Mouse (Mus musculus) gastrocnemius, postnatal 4 days (tissue): Measurements from ENCODE around the gene Col5a2. TPM values are rescaled to one million over a fixed set of nuclear protein-coding genes. Genes with fewer than 3 reads are reported as not detected.
A peak's percentile ranks its signal among the peaks of the same experiment; 100 is the strongest.
"Not testable (repeated sequence)": the region's sequence is repeated elsewhere in the genome, so short reads cannot be mapped to it uniquely, and the experiment has no call there.

ENCODE experiments used
- DNase-seq, 2 experiments: peaks; one replicate each; pipeline ENCODE4 v3.0.0; 2021 to 2022; ENCODE audit warnings: low spot score in 2 of 2, mixed read lengths in 2 of 2
- long read RNA-seq, 2 experiments: library from polyadenylated mRNA; stranded (forward); transcript quantifications; one replicate each; pipeline ENCODE4 v2.0.0; 2021
- total RNA-seq, 2 experiments: library from RNA; stranded (reverse); gene quantifications; 2 replicates each; pipeline ENCODE4 v1.2.3; 2021

The Col5a2 gene
- 100 to 1,000 TPM; 369 to 375 TPM for total RNA-seq
- long read RNA-seq, experiment 1, full-length matches to known transcripts: 72 of 296 reads
- long read RNA-seq, experiment 1, partial matches to known transcripts: 211 of 296 reads
- long read RNA-seq, experiment 1, other reads (novel, unspliced or antisense): 13 of 296 reads
- long read RNA-seq, experiment 2, full-length matches to known transcripts: 141 of 406 reads
- long read RNA-seq, experiment 2, partial matches to known transcripts: 244 of 406 reads
- long read RNA-seq, experiment 2, other reads (novel, unspliced or antisense): 21 of 406 reads

DNA sequence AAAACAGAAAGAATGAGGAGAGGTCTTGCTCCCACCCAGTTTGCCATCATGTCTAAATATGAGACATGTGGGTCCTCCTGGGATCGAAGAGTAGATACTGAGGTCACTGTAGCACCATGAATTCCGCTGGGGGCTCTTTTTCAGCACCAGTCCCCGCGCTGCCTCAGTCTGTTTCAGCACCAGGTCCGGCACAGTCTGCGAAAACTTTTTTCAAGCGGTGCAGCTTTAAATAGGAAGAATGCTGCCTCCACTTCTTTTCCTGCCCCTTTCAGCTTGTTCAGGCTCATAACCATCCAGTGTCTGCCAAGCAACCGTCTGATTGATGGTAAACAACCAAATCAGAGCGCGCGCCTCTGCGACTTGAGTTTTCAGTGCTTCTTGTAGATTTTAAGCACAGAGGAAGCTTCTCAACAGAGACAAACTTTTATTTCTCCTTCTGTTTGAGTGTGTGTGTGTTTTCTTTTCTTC is at the start of gene Col5a2:
Gene Col5a2, minus strand, starts transcription at position 418 of the 468 bp plus-strand sequence.
- DNase-seq: peak; percentile 50 to 66

DNA sequence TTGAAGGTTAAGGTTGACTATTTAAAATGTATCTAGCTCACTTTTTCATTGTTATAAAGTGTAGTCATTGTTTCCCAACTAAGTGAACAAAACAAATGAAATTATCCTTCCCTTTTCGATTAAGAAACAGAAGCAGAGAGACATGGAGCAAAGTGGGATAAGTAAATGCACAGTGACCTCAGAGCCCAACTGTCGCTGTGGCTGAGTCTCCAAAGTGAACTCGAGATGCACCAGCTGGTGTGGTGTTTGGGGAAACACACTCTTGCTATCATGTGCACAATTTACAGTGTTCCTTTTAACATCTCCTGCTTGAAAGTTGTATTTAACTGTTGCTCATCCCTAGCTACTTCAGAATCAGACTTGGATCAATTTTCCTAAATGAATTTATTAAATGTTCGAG is 47.4 kb upstream of the Col5a2 start:
- DNase-seq: no peak

GRCm38 (mm10) chr1:45541888-45542287 is 38.8 kb upstream of the Col5a2 start:
- peak in 1 of 2 experiments; percentile 22 for DNase-seq

DNA sequence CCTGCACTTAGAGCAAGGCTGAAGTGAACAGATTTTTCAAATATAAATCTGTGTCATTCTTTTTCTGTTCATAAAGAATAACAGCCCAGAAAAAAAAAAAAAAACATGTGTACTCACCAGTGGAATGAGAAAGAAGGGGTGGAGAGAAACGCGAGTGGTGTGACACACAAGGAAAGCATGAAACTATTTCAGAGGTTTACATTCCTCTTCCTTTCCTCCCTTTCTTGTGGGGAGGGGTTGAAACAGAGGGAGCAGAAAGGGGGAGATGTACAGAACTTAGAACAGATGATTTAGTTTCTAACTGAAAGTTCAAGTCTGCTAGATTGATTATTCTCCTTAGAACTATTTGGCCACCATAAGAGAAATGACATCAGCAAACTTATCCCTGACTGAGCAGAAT is 38.1 kb upstream of the Col5a2 start:
- DNase-seq: no peak

- DNase-seq: no peak
These were observed 28.4 kb upstream of the Col5a2 start for GRCm38 (mm10) chr1:45531486-45531885.

DNA sequence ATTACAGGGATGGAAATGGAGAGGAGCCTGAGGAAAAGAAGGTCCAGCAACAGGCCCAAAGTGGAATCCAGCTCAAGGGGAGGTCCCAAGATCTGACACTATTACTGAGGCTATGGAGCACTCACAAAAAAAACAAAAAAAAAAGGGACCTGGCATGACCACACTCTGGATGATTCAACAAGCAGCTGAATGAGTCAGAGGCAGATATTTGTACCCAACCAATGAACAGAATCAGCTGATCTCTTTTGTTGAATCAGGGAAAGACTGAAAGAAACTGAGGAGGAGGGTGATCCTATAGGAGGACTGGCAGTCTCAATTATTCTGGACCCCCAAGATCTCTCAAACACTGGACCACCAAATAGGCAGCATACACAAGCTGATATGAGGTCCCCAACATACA is 24.4 kb upstream of the Col5a2 start:
- DNase-seq: not testable (repeated sequence)

DNA sequence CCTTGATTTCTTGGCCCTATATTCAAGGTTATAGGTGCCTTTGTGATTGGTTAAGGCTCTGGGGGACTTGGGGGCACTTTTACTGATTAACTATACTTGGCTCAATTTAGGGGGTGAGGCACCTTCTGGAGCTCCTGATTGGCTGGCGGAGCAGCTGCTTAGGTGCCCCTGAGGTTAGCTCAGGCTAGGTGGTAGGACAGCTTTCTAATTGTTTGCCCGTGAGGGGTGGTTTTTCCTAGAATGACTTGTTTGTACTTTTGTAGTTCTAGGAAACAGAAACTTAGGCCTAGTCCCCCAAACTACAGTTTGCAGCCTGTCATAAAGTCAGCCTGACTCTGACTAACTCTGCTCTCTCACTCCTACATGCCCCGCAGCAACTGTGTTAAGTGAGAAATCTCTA is 20.5 kb upstream of the Col5a2 start:
- no peak for DNase-seq

DNA sequence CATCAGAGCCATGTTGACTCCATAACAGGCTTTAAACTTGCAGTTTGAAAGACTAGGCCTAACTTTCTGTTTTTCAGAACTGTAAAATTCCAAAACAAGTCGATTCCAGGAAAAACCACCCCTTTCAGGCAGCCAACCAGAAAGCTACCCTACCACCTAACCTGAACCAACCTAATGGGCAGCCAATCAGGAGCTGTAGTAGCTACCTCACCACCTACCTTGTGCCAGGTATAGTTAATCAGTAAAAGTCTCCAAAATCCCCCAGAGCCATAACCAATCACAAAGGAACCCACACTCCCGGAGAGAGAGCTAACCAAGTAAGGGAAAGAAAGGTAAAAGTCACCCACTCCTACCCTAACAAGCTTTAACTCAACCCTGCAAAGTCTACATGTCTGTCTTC is 18.4 kb upstream of the Col5a2 start:
- no peak for DNase-seq

DNA sequence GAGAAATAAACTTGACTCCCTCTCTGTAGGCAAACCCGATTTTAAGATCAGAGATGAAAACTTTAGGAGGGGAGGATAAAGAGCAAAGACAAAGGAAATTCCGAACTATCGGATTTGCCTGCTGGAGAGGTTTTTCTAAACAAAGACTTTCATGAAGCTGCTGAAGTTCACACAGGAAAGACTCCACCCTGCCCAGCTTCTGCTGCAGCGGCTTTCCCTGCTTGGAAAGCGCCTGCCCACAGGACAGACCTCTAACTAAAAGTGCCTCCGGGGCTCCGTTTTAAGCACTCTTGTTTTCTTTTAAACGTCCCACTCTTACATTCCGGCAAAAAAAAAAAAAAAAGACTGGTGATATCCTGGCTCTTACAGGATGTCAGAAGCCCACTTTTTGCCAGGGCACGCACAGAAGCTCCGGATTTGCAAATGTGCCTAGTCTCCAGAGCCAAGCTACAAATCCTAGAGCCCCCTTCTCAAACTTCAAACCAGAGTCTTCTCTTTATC is 791 bp downstream of the Col5a2 start:
- peak in 1 of 2 experiments; percentile 27 for DNase-seq

GRCm38 (mm10) chr1:45501437-45501836 is 1.6 kb downstream of the Col5a2 start:
- DNase-seq: no peak

DNA sequence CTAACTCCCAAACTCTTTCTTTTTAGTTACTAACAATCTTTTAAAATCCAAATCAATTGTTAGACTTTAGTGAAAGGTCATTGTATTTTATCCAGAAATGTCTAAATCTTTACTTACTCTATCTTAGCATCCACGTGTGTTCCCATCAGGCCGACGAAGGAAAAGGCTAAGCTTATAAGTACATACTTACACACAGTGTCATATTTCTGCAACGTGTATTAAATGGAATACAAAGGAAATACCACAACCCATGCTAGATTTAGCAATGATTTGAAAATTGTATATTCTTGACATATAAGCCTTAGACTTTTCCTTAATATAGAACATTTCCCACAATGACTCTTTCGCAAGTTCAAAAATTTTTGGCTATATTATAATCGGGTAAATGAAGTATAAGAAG is 2.6 kb downstream of the Col5a2 start:
- no peak for DNase-seq

GRCm38 (mm10) chr1:45495025-45495424 is 8.1 kb downstream of the Col5a2 start:
- no peak for DNase-seq

DNA sequence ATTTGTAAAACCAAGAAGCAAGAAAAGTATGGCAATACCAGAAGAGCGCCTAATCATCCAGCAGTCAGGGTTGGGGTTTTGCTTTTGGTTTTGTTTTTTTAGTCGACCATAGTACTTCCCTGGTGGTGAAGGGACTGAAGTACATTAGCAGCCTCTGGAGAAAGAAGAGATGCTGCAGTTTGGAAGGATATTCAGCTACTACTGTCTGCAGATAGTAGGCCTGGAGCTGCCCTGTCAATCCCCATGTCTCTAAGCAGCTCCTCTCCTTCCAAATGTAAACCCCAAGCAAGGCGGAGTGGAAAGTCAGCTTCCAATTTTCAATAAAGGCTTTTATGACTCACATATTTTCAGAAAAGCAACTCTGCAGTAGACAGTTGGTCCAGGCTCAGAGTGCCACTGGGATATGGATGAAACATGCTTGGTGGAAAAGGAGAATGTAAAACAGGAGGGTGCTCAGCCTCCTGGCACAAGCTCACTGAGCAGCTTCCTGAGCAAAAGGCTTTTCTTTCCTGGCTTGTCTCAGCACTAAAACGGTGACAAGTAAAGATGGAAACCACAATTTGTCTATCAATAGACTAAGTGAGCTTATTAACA is 10.9 kb downstream of the Col5a2 start:
- no peak for DNase-seq

GRCm38 (mm10) chr1:45490451-45490850 is 12.6 kb downstream of the Col5a2 start:
- DNase-seq: no peak

- no peak for DNase-seq
These were observed 14.8 kb downstream of the Col5a2 start for GRCm38 (mm10) chr1:45488291-45488690.

- DNase-seq: no peak
These were observed 20.1 kb downstream of the Col5a2 start for GRCm38 (mm10) chr1:45483001-45483400.

- no peak for DNase-seq
These were observed 21.2 kb downstream of the Col5a2 start for GRCm38 (mm10) chr1:45481876-45482275.

GRCm38 (mm10) chr1:45479087-45479486 is 24.0 kb downstream of the Col5a2 start:
- no peak for DNase-seq

DNA sequence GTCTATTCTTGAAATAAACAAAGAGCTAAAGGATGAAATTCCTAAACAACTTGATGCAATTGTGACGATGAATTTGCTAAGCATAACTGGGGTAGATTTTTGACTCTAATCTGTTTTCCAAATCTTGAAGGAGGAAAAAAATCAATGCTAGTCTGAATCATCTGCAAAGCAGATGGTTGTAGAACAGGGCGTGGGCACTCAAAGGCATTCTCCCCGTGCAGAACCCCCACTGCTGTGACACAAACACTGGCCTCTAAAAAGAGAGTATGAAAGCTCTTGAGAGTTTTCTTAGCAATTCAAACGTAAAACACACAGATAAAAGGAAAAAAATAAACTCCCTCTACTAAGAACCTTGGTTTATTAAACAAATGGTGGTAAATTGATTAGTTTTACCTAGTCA is 30.3 kb downstream of the Col5a2 start:
- DNase-seq: no peak

DNA sequence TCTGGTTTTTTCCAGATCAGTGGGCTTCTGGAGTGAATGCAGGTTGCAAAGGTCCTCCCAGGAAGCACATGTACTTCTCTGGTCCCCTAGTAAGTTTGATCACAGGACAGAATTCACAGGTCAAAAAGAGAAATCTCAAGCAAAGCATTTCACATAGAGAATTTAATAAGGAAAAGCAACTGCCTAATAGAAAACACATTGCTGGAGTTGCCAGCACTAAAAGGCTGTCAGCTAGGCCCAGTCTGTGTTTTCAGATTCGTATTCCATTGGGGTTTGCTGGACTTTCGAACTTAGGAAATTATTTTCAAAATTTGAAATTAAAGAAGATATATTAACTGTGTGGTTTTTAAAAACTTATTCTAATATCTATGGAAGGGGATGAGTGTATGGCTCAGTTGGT is 42.3 kb downstream of the Col5a2 start:
- no peak for DNase-seq

- DNase-seq: no peak
These were observed 47.3 kb downstream of the Col5a2 start for GRCm38 (mm10) chr1:45455763-45456162.

GRCm38 (mm10) chr1:45448856-45449255 is 54.2 kb downstream of the Col5a2 start:
- no peak for DNase-seq

DNA sequence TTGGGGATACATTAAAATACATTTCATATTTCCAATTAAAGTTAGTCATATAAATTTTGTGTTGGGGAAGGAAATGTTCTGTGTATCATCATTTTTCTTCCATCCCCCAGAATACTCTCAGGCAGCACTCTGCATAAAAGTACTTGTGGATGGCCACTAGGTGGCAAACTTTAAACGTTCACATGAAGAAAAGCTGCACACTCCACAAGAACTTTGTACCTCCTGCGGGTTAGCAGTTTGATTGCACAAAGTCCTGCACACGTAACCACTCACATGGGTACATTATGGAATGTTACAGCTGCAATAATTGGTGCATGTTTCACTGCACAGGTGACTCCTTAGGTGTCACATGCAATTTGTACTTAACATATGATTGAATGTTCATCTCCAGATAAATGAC is 71.2 kb downstream of the Col5a2 start:
- no peak for DNase-seq
